In the genomic region with DNA sequence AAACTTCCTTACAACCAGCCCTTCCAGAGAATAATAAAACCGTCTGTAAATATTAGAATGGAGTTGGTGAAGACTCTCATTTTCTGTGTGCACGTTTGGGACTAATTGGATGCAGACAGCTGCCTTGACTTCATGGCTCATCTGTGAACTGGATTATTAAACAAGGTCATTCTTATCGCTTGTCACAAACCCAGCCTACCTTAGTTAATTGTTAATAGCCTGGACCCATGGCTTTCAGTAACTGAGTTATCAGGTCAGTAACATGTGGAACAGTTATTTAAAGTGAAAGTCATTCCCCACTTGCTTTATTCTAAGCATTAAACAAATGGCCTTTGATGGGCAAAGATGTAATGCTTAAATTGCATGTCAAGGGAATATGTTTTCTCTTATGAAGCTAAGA, we compare ENCODE assay signal across 25 mouse cellular contexts.
DNase-seq lines count a peak whose midpoint lies in the region; ATAC-seq and TF ChIP-seq lines count a peak whose summit lies in the region.
"Had no signal": no experiment of that assay in that cellular context is flagged by ENCODE, and none has a peak within 500 bp of the region (broad histone marks: within the 10 kb centered on the region; RNA-seq: fewer than 3 reads in every experiment).

No protein-coding gene starts in this region.

- H3K27me3 ChIP-seq in liver, adult 2 months (ENCODE audit: control insufficient read depth, insufficient read depth, low read length): no peaks in the 10 kb centered on the region
- no peaks in the 10 kb centered on the region for H3K27me3 ChIP-seq in liver, embryonic 12.5 days (replicated peaks)
- H3K27me3 ChIP-seq in intestine, embryonic 16.5 days (replicated peaks; ENCODE audit: control insufficient read depth, insufficient read depth, low read length): no peaks in the 10 kb centered on the region
- H3K27me3 ChIP-seq: CH12.LX; embryonic facial prominence, embryonic 12.5 days; forebrain, embryonic 13.5 days; forebrain, embryonic 15.5 days; Patski had no signal

- H3K4me3 ChIP-seq in liver, adult 2 months (ENCODE audit: insufficient read depth, low read depth, low read length): no peak overlapping the region
- no peak overlapping the region for H3K4me3 ChIP-seq in liver, embryonic 12.5 days
- no peak overlapping the region for H3K4me3 ChIP-seq in intestine, embryonic 16.5 days (ENCODE audit: low read length)
- H3K4me3 ChIP-seq: embryonic facial prominence, embryonic 10.5 days; embryonic facial prominence, embryonic 12.5 days; forebrain, embryonic 13.5 days; forebrain, embryonic 15.5 days had no signal

- no peaks in the 10 kb centered on the region for H3K9me3 ChIP-seq in liver, embryonic 12.5 days (replicated peaks)
- no peaks in the 10 kb centered on the region for H3K9me3 ChIP-seq in intestine, embryonic 16.5 days (ENCODE audit: control insufficient read depth, low read length)
- H3K9me3 ChIP-seq: embryonic facial prominence, embryonic 10.5 days; embryonic facial prominence, embryonic 12.5 days; forebrain, embryonic 13.5 days; forebrain, embryonic 15.5 days; G1E had no signal

- no peaks in the 10 kb centered on the region for H3K36me3 ChIP-seq in liver, adult 2 months (ENCODE audit: control insufficient read depth, insufficient read depth, low read length)
- no peaks in the 10 kb centered on the region for H3K36me3 ChIP-seq in liver, embryonic 12.5 days
- H3K36me3 ChIP-seq in intestine, embryonic 16.5 days (ENCODE audit: control insufficient read depth, insufficient read depth, low read length): no peaks in the 10 kb centered on the region
- H3K36me3 ChIP-seq: embryonic facial prominence, embryonic 10.5 days; embryonic facial prominence, embryonic 12.5 days; forebrain, embryonic 15.5 days; G1E had no signal

- no peaks in the 10 kb centered on the region for H3K79me2 ChIP-seq in liver, adult 2 months (ENCODE audit: control insufficient read depth, insufficient read depth, low read length)

- no peak overlapping the region for H3K27ac ChIP-seq in liver, adult 2 months (replicated peaks; ENCODE audit: insufficient read depth, low read depth, low read length)
- H3K27ac ChIP-seq in liver, embryonic 12.5 days: no peak overlapping the region
- H3K27ac ChIP-seq in intestine, embryonic 16.5 days (ENCODE audit: low read length): no peak overlapping the region
- H3K27ac ChIP-seq: embryonic facial prominence, embryonic 10.5 days; embryonic facial prominence, embryonic 12.5 days; forebrain, embryonic 13.5 days; forebrain, embryonic 15.5 days had no signal

- H3K9ac ChIP-seq in liver, adult 2 months (ENCODE audit: low read depth, low read length): no peak overlapping the region
- no peak overlapping the region for H3K9ac ChIP-seq in liver, embryonic 12.5 days
- H3K9ac ChIP-seq in intestine, embryonic 16.5 days (ENCODE audit: low read depth, low read length): no peak overlapping the region
- H3K9ac ChIP-seq: embryonic facial prominence, embryonic 12.5 days; forebrain, embryonic 13.5 days; forebrain, embryonic 15.5 days; forebrain, postnatal 0 days had no signal

- no peak for ATAC-seq in liver, embryonic 12.5 days
- ATAC-seq in intestine, embryonic 16.5 days: peak; percentile 77
- ATAC-seq: activated CD4-positive, CD25-positive, alpha-beta regulatory T cell, adult 4 months; CD4-positive, CD25-positive, alpha-beta regulatory T cell, adult 4 months; forebrain, embryonic 13.5 days; forebrain, embryonic 15.5 days; forebrain, postnatal 0 days; Patski had no signal

- no peak for TF ChIP-seq CTCF in liver, adult 2 months (IDR thresholded peaks at IDR 0.05; ENCODE audit: low read depth, low read length)

- peaks cover 14% of the 10 kb centered on the region for H3K4me1 ChIP-seq in liver, adult 2 months (ENCODE audit: control insufficient read depth, insufficient read depth, low read length)
- no peaks in the 10 kb centered on the region for H3K4me1 ChIP-seq in liver, embryonic 12.5 days
- no peaks in the 10 kb centered on the region; the same call in 1 of the 2 replicates for H3K4me1 ChIP-seq in intestine, embryonic 16.5 days (ENCODE audit: control insufficient read depth, insufficient read depth, low read length)
- H3K4me1 ChIP-seq: embryonic facial prominence, embryonic 10.5 days; embryonic facial prominence, embryonic 12.5 days; forebrain, embryonic 13.5 days; forebrain, embryonic 15.5 days had no signal

- TF ChIP-seq POLR2A in liver, adult 2 months (IDR thresholded peaks at IDR 0.05; ENCODE audit: extremely low read depth, insufficient read depth, low read length): no peak

- 31% methylated on average over 3 of the region's 3 CpGs for WGBS in liver, adult 2 months
- 45% methylated on average over 3 of the region's 3 CpGs for WGBS in liver, embryonic 12.5 days (ENCODE audit: insufficient replicate concordance)
- 38% methylated on average over 3 of the region's 3 CpGs for WGBS in intestine, embryonic 16.5 days

- peak; percentile 95 for DNase-seq in liver, adult 2 months (ENCODE audit: extremely low read depth, low read depth, low spot score)
- DNase-seq in retina, embryonic 14.5 days (ENCODE audit: low spot score): peak; percentile 65
- DNase-seq in embryo, embryonic 11 days: no peak
- DNase-seq in embryo, embryonic 10 days (ENCODE audit: low spot score): no peak
- DNase-seq in gastrocnemius, postnatal 4 days (ENCODE audit: low spot score in 2 of 2): no peak
- DNase-seq: adrenal gland, adult 8-10 months; adrenal gland, postnatal 14 days; adrenal gland, postnatal 36 days; B cell, adult 2 months; cerebellum, adult 11-12 months; cerebellum, adult 2 months; cerebellum, adult 9-10 months; cerebellum, postnatal 25 days; forebrain, postnatal 0 days had no signal

- no peak overlapping the region for H3K4me2 ChIP-seq in liver, embryonic 12.5 days
- no peak overlapping the region for H3K4me2 ChIP-seq in intestine, embryonic 16.5 days (ENCODE audit: low read depth, low read length)
- H3K4me2 ChIP-seq: embryonic facial prominence, embryonic 12.5 days; forebrain, embryonic 13.5 days; forebrain, embryonic 15.5 days had no signal

Comparison
In these comparisons a context has a peak if more than half of its experiments do, and no peak if none do; other contexts are left out.
1. DNase-seq: peak in liver, adult 2 months (single experiment) and retina, embryonic 14.5 days (single experiment); none in embryo, embryonic 11 days (single experiment), embryo, embryonic 10 days (single experiment) and gastrocnemius, postnatal 4 days (0 of 2).